Mouse (Mus musculus) small intestine, adult 2 months (tissue): ENCODE results near the gene Atp7b. TPM values are rescaled to one million over a fixed set of nuclear protein-coding genes. Genes with fewer than 3 reads are reported as not detected.
A peak's percentile ranks its signal among the peaks of the same experiment; 100 is the strongest.

Source experiments
- H3K27ac ChIP-seq: fragments of 200-500 bp; 2 replicates; pipeline ENCODE4 v1.5.1; 2012; ENCODE audit warnings: low read depth, low read length, control low read depth, inconsistent platforms; ENCODE audit not compliant: insufficient read depth
- H3K27me3 ChIP-seq: fragments of 200-500 bp; 2 replicates; pipeline ENCODE4 v1.6.1; 2012; ENCODE audit warnings: mild to moderate bottlenecking, moderate library complexity, low read length, inconsistent platforms; ENCODE audit not compliant: control insufficient read depth, insufficient read depth
- H3K36me3 ChIP-seq: fragments of 200-500 bp; 2 replicates; pipeline ENCODE4 v1.6.1; 2012; ENCODE audit warnings: mild to moderate bottlenecking, low read length, control low read depth, inconsistent platforms; ENCODE audit not compliant: control insufficient read depth, insufficient read depth
- H3K4me1 ChIP-seq: fragments of 200-500 bp; 2 replicates; pipeline ENCODE4 v1.6.1; 2012; ENCODE audit warnings: low read length, inconsistent platforms, mixed read lengths; ENCODE audit not compliant: control insufficient read depth, insufficient read depth, insufficient read length
- H3K4me3 ChIP-seq: fragments of 200-500 bp; 2 replicates; pipeline ENCODE4 v1.5.1; 2012; ENCODE audit warnings: low read depth, mild to moderate bottlenecking, control low read depth, inconsistent platforms, low read length, moderate library complexity
- CTCF ChIP-seq: fragments of 200-500 bp; IDR thresholded peaks from 2 replicates; pipeline ENCODE4 v1.5.1; 2012; ENCODE audit warnings: low read depth, mild to moderate bottlenecking, control low read depth, inconsistent platforms, low read length, moderate library complexity, mixed read lengths; ENCODE audit not compliant: insufficient replicate concordance, insufficient read length; ENCODE audit errors: extremely low read depth
- POLR2A ChIP-seq: fragments of 200-500 bp; IDR thresholded peaks from 2 replicates; pipeline ENCODE4 v1.6.1; 2012; ENCODE audit warnings: low read depth, mild to moderate bottlenecking, control low read depth, inconsistent platforms, low read length, moderate library complexity
- WGBS: fragments of 180-500 bp; shearing (Covaris S2); methylation state at CpG from one replicate; pipeline ENCODE4 v1.1.7; 2018; 5-methylcytosine and 5-hydroxymethylcytosine counted together
- polyA plus RNA-seq: library from polyadenylated mRNA; depleted of rRNA; stranded (reverse); fragments of >200 nt; gene quantifications from 2 replicates; pipeline ENCODE4 v1.2.3, GENCODE M21; 2012

Gene Atp7b
- polyA plus RNA-seq, 1 experiment = 5.7 TPM

GRCm38 (mm10) chr8:22059153-22059738 lies 859 bp downstream of the Atp7b start:
- Histone ChIP-seq H3K27me3 (no peaks in the 10 kb centered on the region), H3K4me1 (peaks cover 21% of the 10 kb centered on the region; the same call in 1 of the 2 replicates), H3K36me3 (peaks cover 11% of the 10 kb centered on the region; the same call in 1 of the 2 replicates), H3K4me3 (peak overlapping the region; percentile 75), H3K27ac (peak overlapping the region; percentile 73; the same call in 1 of the 2 replicates)
- 63% methylated on average over 11 of the region's 11 CpGs for WGBS
- TF ChIP-seq POLR2A (no peak), CTCF (no peak)

GRCm38 (mm10) chr8:22058368-22058767 lies 1.7 kb downstream of the Atp7b start:
- TF ChIP-seq CTCF (no peak), POLR2A (no peak)
- no peak overlapping the region for H3K4me3 ChIP-seq
- H3K27ac ChIP-seq = no peak overlapping the region
- H3K36me3 ChIP-seq = peaks cover 7% of the 10 kb centered on the region; the same call in 1 of the 2 replicates
- H3K27me3 ChIP-seq = no peaks in the 10 kb centered on the region
- H3K4me1 ChIP-seq = peaks cover 24% of the 10 kb centered on the region; the same call in 1 of the 2 replicates
- 45% methylated on average over 9 of the region's 9 CpGs for WGBS

GRCm38 (mm10) chr8:22056850-22057249 lies 3.3 kb downstream of the Atp7b start:
- WGBS = 21% methylated on average over 3 of the region's 3 CpGs
- Histone ChIP-seq H3K36me3 (no peaks in the 10 kb centered on the region), H3K27me3 (no peaks in the 10 kb centered on the region), H3K4me3 (no peak overlapping the region), H3K4me1 (peaks cover 24% of the 10 kb centered on the region; the same call in 1 of the 2 replicates), H3K27ac (peak overlapping the region; percentile 73; the same call in 1 of the 2 replicates)
- no peak for TF ChIP-seq CTCF
- TF ChIP-seq POLR2A = no peak

GRCm38 (mm10) chr8:22055492-22055877 lies 4.6 kb downstream of the Atp7b start:
- Histone ChIP-seq H3K27ac (no peak overlapping the region), H3K36me3 (no peaks in the 10 kb centered on the region), H3K4me1 (peaks cover 24% of the 10 kb centered on the region; the same call in 1 of the 2 replicates), H3K27me3 (no peaks in the 10 kb centered on the region), H3K4me3 (no peak overlapping the region)
- TF ChIP-seq POLR2A (no peak), CTCF (no peak)
- WGBS = 69% methylated on average over 2 of the region's 2 CpGs

- H3K27ac ChIP-seq = peak overlapping the region; percentile 33
- H3K36me3 ChIP-seq = no peaks in the 10 kb centered on the region
- H3K4me3 ChIP-seq = no peak overlapping the region
- TF ChIP-seq POLR2A = no peak
- TF ChIP-seq CTCF = no peak
- H3K27me3 ChIP-seq = no peaks in the 10 kb centered on the region
- 31% methylated on average over 12 of the region's 12 CpGs for WGBS
- H3K4me1 ChIP-seq = peaks cover 24% of the 10 kb centered on the region; the same call in 1 of the 2 replicates
These were observed 5.2 kb downstream of the Atp7b start for GRCm38 (mm10) chr8:22054674-22055491.

- Histone ChIP-seq H3K4me3 (no peak overlapping the region), H3K4me1 (peaks cover 6% of the 10 kb centered on the region), H3K27me3 (no peaks in the 10 kb centered on the region), H3K27ac (no peak overlapping the region), H3K36me3 (no peaks in the 10 kb centered on the region)
- 19% methylated on average over 2 of the region's 2 CpGs for WGBS
- TF ChIP-seq CTCF (peak; percentile 86; the same call in 1 of the 2 replicates), POLR2A (no peak)
These were observed 12.2 kb downstream of the Atp7b start for GRCm38 (mm10) chr8:22047699-22048464.
